Mouse (Mus musculus) limb, embryonic 12.5 days (tissue): ENCODE data around the gene Ptprd. TPM values are rescaled to one million over a fixed set of nuclear protein-coding genes. Genes with fewer than 3 reads are reported as not detected.

Experiments used
- ATAC-seq: fragments of 200-750 bp; cut with Nextera tagmentation; 2 replicates; pipeline ENCODE4 v1.8.0; 2017; ENCODE audit warnings: low read depth, moderate TSS enrichment; ENCODE audit not compliant: insufficient number of reproducible peaks, insufficient read depth, low FRiP score, low TSS enrichment
- H3K27ac ChIP-seq: fragments of 300-500 bp; sonication (generic); 2 replicates; pipeline ENCODE4 v1.5.1; 2016; ENCODE audit warnings: mild to moderate bottlenecking, moderate library complexity
- H3K27me3 ChIP-seq: fragments of 300-500 bp; sonication (generic); 2 replicates; pipeline ENCODE4 v1.6.1; 2016; ENCODE audit warnings: mild to moderate bottlenecking, moderate library complexity
- H3K36me3 ChIP-seq: fragments of 300-500 bp; sonication (generic); 2 replicates; pipeline ENCODE4 v1.6.1; 2016; ENCODE audit warnings: mild to moderate bottlenecking, moderate library complexity
- H3K4me1 ChIP-seq: fragments of 300-500 bp; sonication (generic); replicated peaks from 2 replicates; pipeline ENCODE4 v1.6.1; 2016
- H3K4me2 ChIP-seq: fragments of 300-500 bp; sonication (generic); 2 replicates; pipeline ENCODE4 v1.6.1; 2016; ENCODE audit warnings: mild to moderate bottlenecking, moderate library complexity
- H3K4me3 ChIP-seq: fragments of 300-500 bp; sonication (generic); replicated peaks from 2 replicates; pipeline ENCODE4 v1.5.1; 2016; ENCODE audit warnings: mild to moderate bottlenecking
- H3K9ac ChIP-seq: fragments of 300-500 bp; sonication (generic); replicated peaks from 2 replicates; pipeline ENCODE4 v1.6.1; 2016; ENCODE audit warnings: mild to moderate bottlenecking, moderate library complexity
- H3K9me3 ChIP-seq: fragments of 300-500 bp; sonication (generic); 2 replicates; pipeline ENCODE4 v1.6.1; 2016; ENCODE audit warnings: mild to moderate bottlenecking, moderate library complexity
- WGBS: fragments of 180-500 bp; shearing (Covaris S2); methylation state at CpG from one replicate; pipeline ENCODE4 v1.1.7; 2016; 5-methylcytosine and 5-hydroxymethylcytosine counted together
- polyA plus RNA-seq: library from polyadenylated mRNA; unstranded; fragments of >200 nt; fragmentation: Nextera tagmentation; extraction: Ambion mirVana; gene quantifications from 2 replicates; pipeline ENCODE4 v1.2.1, GENCODE M21; 2016

Gene Ptprd
- polyA plus RNA-seq, 1 experiment from 2014 or later = 30.9 TPM

DNA sequence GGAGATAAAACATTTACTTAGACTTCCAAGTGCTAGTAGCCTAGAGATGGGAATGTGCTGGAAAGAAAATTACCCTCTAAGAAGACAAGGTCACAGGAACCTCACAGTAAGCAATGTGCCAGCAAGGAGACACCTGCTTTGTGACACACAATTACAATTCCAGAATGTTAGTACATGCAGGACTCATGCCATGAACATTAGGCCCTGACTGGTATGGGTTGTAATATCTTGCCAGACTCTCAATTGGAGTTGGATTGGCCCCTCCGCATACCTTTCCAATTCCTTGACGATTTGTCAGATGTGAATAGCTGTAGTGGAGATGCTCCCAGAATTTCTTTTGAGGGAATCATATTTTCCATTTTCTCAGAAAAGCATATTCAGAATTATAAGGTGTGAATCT, 547.0 kb downstream of the Ptprd start:
- WGBS = 94% methylated on average over 2 of the region's 2 CpGs
- Histone ChIP-seq H3K27ac (no peak overlapping the region), H3K9ac (no peak overlapping the region), H3K4me1 (no peaks in the 10 kb centered on the region), H3K27me3 (no peaks in the 10 kb centered on the region), H3K9me3 (no peaks in the 10 kb centered on the region), H3K4me2 (no peak overlapping the region), H3K36me3 (no peaks in the 10 kb centered on the region), H3K4me3 (no peak overlapping the region)
- ATAC-seq = no peak

DNA sequence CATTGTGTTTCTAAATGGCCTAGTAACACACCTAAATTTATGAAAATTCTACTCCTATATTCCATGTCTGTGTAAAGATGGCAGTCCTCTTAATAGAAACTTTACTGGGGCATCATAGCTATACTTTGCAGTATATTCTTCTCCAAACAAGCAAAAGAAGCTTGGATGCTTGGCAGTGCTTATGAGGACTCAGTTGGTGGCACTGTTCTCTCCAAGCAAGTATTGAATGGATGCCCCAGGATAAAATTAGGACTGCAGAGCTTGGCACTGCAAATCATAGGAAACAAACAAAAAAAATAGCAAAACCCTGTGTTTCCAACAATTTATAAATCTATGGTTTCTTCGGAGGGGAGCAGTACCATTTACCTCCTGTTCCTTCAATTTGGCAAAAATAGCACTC, 549.5 kb downstream of the Ptprd start:
- H3K27ac ChIP-seq = no peak overlapping the region
- no peaks in the 10 kb centered on the region for H3K4me1 ChIP-seq
- 89% methylated on average over 1 of the region's 1 CpGs for WGBS
- H3K4me2 ChIP-seq = no peak overlapping the region
- ATAC-seq = no peak
- H3K27me3 ChIP-seq = no peaks in the 10 kb centered on the region
- no peak overlapping the region for H3K9ac ChIP-seq
- no peaks in the 10 kb centered on the region for H3K9me3 ChIP-seq
- no peak overlapping the region for H3K4me3 ChIP-seq
- no peaks in the 10 kb centered on the region for H3K36me3 ChIP-seq

GRCm38 (mm10) chr4:77655669-77656068, 556.1 kb downstream of the Ptprd start:
- 86% methylated on average over 1 of the region's 1 CpGs for WGBS
- no peak overlapping the region for H3K9ac ChIP-seq
- no peaks in the 10 kb centered on the region for H3K4me1 ChIP-seq

GRCm38 (mm10) chr4:77649615-77650325, 562.0 kb downstream of the Ptprd start:
- ATAC-seq = no peak
- Histone ChIP-seq H3K36me3 (no peaks in the 10 kb centered on the region), H3K27ac (no peak overlapping the region), H3K9ac (no peak overlapping the region), H3K4me3 (no peak overlapping the region), H3K27me3 (no peaks in the 10 kb centered on the region), H3K9me3 (no peaks in the 10 kb centered on the region), H3K4me1 (no peaks in the 10 kb centered on the region), H3K4me2 (no peak overlapping the region)
- WGBS = 84% methylated on average over 3 of the region's 3 CpGs

More at GRCm38 (mm10) chr4:77655669-77656068, 556.1 kb downstream of the Ptprd start:
- H3K36me3 ChIP-seq = no peaks in the 10 kb centered on the region
- no peak overlapping the region for H3K4me2 ChIP-seq
- ATAC-seq = no peak
- no peak overlapping the region for H3K4me3 ChIP-seq
- H3K27ac ChIP-seq = no peak overlapping the region
- H3K9me3 ChIP-seq = no peaks in the 10 kb centered on the region
- H3K27me3 ChIP-seq = no peaks in the 10 kb centered on the region

DNA sequence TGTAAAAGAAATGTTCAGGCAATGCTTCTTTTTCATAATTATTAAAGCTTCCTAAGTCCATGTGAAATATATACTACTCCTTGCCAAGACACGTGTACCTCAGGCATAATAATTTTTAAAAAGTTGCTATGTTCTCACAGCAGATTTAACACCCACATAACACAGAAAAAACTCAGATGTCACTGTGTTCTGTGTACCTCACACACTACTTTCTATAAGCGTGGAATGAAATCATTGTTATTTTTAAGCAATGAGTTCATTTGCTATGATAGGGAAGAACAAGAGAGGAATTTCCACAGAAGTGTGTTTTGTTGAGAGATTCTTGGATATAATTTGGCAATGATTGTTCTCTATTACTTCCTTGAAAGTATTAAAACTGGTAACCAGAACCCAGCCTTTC, 562.9 kb downstream of the Ptprd start:
- no peaks in the 10 kb centered on the region for H3K9me3 ChIP-seq
- H3K4me2 ChIP-seq = no peak overlapping the region
- H3K36me3 ChIP-seq = no peaks in the 10 kb centered on the region
- H3K27me3 ChIP-seq = no peaks in the 10 kb centered on the region
- no peak for ATAC-seq
- no peak overlapping the region for H3K27ac ChIP-seq
- H3K4me1 ChIP-seq = no peaks in the 10 kb centered on the region
- 86% methylated on average over 2 of the region's 2 CpGs for WGBS
- no peak overlapping the region for H3K4me3 ChIP-seq
- no peak overlapping the region for H3K9ac ChIP-seq

GRCm38 (mm10) chr4:77647451-77648137, 564.2 kb downstream of the Ptprd start:
- Histone ChIP-seq H3K4me2 (no peak overlapping the region), H3K36me3 (no peaks in the 10 kb centered on the region), H3K27ac (no peak overlapping the region), H3K9ac (no peak overlapping the region), H3K4me3 (no peak overlapping the region), H3K27me3 (no peaks in the 10 kb centered on the region), H3K4me1 (no peaks in the 10 kb centered on the region), H3K9me3 (no peaks in the 10 kb centered on the region)
- no peak for ATAC-seq
- 74% methylated on average over 5 of the region's 5 CpGs for WGBS

DNA sequence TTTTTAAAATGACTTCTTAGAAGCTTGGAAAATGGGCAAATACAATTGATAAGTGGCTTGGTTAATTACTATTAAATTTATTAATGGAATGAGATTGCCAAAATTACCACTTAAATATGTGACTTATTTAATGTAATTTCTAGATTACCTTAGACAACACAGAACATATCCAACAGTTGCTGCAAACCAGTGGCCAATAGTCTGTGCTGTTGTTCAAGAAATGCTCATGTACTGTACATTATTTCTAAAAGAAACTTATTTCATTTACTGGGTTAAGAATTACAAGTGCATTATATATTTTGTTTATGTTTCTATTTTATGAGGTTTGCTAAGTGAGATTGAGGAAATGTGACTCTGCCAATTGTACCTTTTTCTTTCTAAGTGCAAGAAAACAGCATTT, 567.3 kb downstream of the Ptprd start:
- Histone ChIP-seq H3K4me3 (no peak overlapping the region), H3K4me1 (no peaks in the 10 kb centered on the region), H3K9me3 (no peaks in the 10 kb centered on the region), H3K27me3 (no peaks in the 10 kb centered on the region), H3K9ac (no peak overlapping the region), H3K4me2 (no peak overlapping the region), H3K27ac (no peak overlapping the region), H3K36me3 (no peaks in the 10 kb centered on the region)
- no peak for ATAC-seq

DNA sequence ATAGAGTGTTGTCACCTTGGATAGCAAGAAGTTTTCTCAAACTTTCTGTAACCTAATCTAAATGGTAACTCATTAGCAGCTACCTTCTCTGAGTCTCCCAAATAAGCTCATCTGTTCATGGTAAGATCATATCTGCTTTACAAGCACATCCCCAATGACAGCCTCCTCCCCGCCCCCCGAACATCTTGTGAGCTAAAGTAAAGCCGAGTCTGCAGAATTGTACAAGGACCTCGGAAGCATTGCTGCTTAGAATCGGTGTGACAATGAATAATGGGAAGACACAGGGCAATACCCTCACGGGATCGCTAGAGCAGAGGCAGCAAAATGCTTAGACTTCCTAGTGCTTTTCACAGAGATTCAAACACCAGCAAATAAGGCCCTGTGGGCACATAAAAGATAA, 571.7 kb downstream of the Ptprd start:
- Histone ChIP-seq H3K27ac (no peak overlapping the region), H3K4me1 (no peaks in the 10 kb centered on the region), H3K36me3 (no peaks in the 10 kb centered on the region), H3K4me3 (no peak overlapping the region), H3K9ac (no peak overlapping the region), H3K27me3 (no peaks in the 10 kb centered on the region), H3K4me2 (no peak overlapping the region), H3K9me3 (no peaks in the 10 kb centered on the region)
- ATAC-seq = no peak
- WGBS = 76% methylated on average over 7 of the region's 7 CpGs

DNA sequence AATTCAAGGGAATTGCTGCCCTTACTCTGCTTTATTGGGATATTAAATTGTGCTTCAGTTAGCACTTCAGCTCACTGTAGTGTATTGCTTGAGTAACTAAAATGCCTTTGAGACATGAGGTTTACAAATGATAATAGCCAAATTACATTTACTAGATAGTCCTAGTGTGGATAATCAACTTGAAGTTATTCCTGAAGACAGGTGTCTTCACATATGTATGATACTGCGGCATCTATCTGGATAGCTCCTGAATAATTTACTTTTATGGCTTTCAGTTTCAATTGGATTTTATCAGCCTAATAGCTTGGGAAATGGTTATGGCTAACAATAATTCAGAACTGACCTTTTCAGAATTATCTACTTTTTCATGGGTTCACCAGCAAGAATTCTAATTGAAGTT, 598.6 kb downstream of the Ptprd start:
- 84% methylated on average over 1 of the region's 1 CpGs for WGBS
- no peak overlapping the region for H3K4me3 ChIP-seq
- no peaks in the 10 kb centered on the region for H3K4me1 ChIP-seq
- no peaks in the 10 kb centered on the region for H3K27me3 ChIP-seq
- no peak overlapping the region for H3K27ac ChIP-seq
- no peak overlapping the region for H3K4me2 ChIP-seq
- no peaks in the 10 kb centered on the region for H3K9me3 ChIP-seq
- ATAC-seq = no peak
- no peak overlapping the region for H3K9ac ChIP-seq
- no peaks in the 10 kb centered on the region for H3K36me3 ChIP-seq

DNA sequence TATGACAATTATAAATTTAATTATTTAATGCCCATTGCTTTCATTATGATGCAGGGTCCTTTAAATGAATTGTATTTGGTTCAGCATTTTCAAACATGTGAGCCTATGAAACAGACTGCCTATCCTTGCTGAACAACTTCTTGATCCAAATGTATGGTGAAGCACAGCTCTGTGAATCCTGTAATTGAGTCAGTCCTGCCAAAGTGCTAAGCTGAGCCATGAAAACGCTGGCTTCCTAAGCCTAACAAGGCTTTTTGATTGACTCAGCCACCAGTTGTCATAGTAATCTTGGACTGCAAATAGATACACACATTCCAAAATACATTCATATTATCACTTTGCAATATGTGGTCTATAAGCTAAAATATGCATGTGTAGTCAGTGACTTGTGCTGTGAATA, 625.1 kb downstream of the Ptprd start:
- Histone ChIP-seq H3K9ac (no peak overlapping the region), H3K36me3 (no peaks in the 10 kb centered on the region), H3K4me3 (no peak overlapping the region), H3K27ac (no peak overlapping the region), H3K4me2 (no peak overlapping the region), H3K27me3 (no peaks in the 10 kb centered on the region), H3K4me1 (no peaks in the 10 kb centered on the region), H3K9me3 (no peaks in the 10 kb centered on the region)
- 91% methylated on average over 1 of the region's 1 CpGs for WGBS
- no peak for ATAC-seq

DNA sequence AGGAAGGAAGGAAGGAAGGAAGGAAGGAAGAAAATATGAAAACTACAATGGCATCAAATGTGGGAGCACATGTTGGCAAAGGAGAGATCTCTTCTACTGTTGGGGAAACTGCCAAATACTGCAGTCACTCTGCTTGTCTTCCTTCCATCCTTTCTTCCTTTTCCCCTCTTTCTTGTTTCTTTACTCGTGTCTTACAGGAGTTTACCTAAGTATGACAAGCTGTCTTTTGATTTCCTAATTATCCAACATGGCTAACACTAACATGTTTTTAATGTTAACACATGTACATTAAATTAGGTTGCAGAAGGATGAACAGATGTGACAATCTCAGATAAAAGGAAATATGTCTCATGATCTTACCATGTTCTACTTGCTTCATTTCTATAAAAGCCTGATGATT, 625.5 kb downstream of the Ptprd start:
- H3K36me3 ChIP-seq = no peaks in the 10 kb centered on the region
- no peak overlapping the region for H3K9ac ChIP-seq
- H3K27me3 ChIP-seq = no peaks in the 10 kb centered on the region
- H3K9me3 ChIP-seq = no peaks in the 10 kb centered on the region
- H3K27ac ChIP-seq = no peak overlapping the region
- WGBS = 76% methylated on average over 1 of the region's 1 CpGs
- no peaks in the 10 kb centered on the region for H3K4me1 ChIP-seq
- H3K4me2 ChIP-seq = no peak overlapping the region
- no peak overlapping the region for H3K4me3 ChIP-seq
- ATAC-seq = no peak
